Comparison of ENCODE assay signal across 9 mouse cellular contexts in the genomic region with DNA sequence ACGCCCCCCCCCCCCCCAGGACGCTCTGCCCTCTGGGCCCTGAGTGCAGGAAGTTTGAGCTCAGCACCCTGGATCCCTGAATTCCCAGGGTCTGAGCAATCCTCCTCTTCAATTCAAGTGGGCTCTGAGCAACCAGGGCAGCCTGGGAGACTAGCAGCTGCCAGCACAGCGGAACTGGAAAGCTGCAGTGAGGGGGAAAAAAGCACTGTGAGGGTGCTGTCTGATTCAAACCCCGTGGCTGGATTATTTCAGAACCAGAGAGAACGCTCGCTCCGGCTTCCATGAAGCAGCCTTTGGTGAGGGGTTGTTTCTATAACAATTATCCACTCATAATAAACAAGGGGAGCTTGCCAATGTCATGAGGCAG.
A peak's percentile ranks its signal among the peaks of the same experiment; 100 is the strongest.
DNase-seq lines count a peak whose midpoint lies in the region; ATAC-seq and TF ChIP-seq lines count a peak whose summit lies in the region.
"Had no signal": no experiment of that assay in that cellular context is flagged by ENCODE, and none has a peak within 500 bp of the region (broad histone marks: within the 10 kb centered on the region; RNA-seq: fewer than 3 reads in every experiment).

No protein-coding gene starts in this region.

- H3K4me3 ChIP-seq in hindbrain, embryonic 16.5 days (ENCODE audit: low read length), result no peak overlapping the region
- no peak overlapping the region for H3K4me3 ChIP-seq in hindbrain, embryonic 14.5 days (replicated peaks; ENCODE audit: low read length)
- H3K4me3 ChIP-seq in hindbrain, postnatal 0 days (ENCODE audit: low read length), result no peak overlapping the region
- H3K4me3 ChIP-seq in stomach, embryonic 15.5 days (replicated peaks), result no peak overlapping the region

- WGBS in hindbrain, embryonic 16.5 days, result 31% methylated on average over 7 of the region's 7 CpGs
- WGBS in hindbrain, embryonic 14.5 days, result 29% methylated on average over 7 of the region's 7 CpGs
- 17% methylated on average over 7 of the region's 7 CpGs for WGBS in hindbrain, postnatal 0 days
- 19% methylated on average over 7 of the region's 7 CpGs for WGBS in stomach, embryonic 15.5 days

- H3K9me3 ChIP-seq in hindbrain, embryonic 16.5 days (ENCODE audit: control insufficient read depth, low read length), result no peaks in the 10 kb centered on the region
- no peaks in the 10 kb centered on the region for H3K9me3 ChIP-seq in hindbrain, embryonic 14.5 days (ENCODE audit: control insufficient read depth, low read length)
- no peaks in the 10 kb centered on the region for H3K9me3 ChIP-seq in hindbrain, postnatal 0 days (ENCODE audit: low read length)
- no peaks in the 10 kb centered on the region for H3K9me3 ChIP-seq in stomach, embryonic 15.5 days

- ATAC-seq in hindbrain, embryonic 16.5 days, result peak; percentile 16; the same call in 1 of the 2 replicates
- no peak for ATAC-seq in hindbrain, embryonic 14.5 days (ENCODE audit: low FRiP score)
- no peak for ATAC-seq in hindbrain, postnatal 0 days
- ATAC-seq in stomach, embryonic 15.5 days (ENCODE audit: insufficient read depth, low FRiP score, low read depth), result no peak

- no peak overlapping the region for H3K9ac ChIP-seq in hindbrain, embryonic 16.5 days (ENCODE audit: low read depth, low read length)
- H3K9ac ChIP-seq in hindbrain, embryonic 14.5 days, result no peak overlapping the region
- H3K9ac ChIP-seq in hindbrain, postnatal 0 days (replicated peaks; ENCODE audit: low read length), result 0 out of 2 replicates have a peak overlapping the region, but pooled peaks have one; percentile 1
- no peak overlapping the region for H3K9ac ChIP-seq in stomach, embryonic 15.5 days

- no peak overlapping the region for H3K4me2 ChIP-seq in hindbrain, embryonic 16.5 days (ENCODE audit: low read length)
- no peak overlapping the region for H3K4me2 ChIP-seq in hindbrain, embryonic 14.5 days (replicated peaks)
- no peak overlapping the region for H3K4me2 ChIP-seq in hindbrain, postnatal 0 days (ENCODE audit: low read depth, low read length)
- no peak overlapping the region for H3K4me2 ChIP-seq in stomach, embryonic 15.5 days

- H3K27me3 ChIP-seq in hindbrain, embryonic 16.5 days (replicated peaks; ENCODE audit: control insufficient read depth, insufficient read depth, low read length), result no peaks in the 10 kb centered on the region
- no peaks in the 10 kb centered on the region for H3K27me3 ChIP-seq in hindbrain, embryonic 14.5 days (ENCODE audit: control insufficient read depth, insufficient read depth, low read length)
- H3K27me3 ChIP-seq in hindbrain, postnatal 0 days (ENCODE audit: insufficient read depth, low read length), result no peaks in the 10 kb centered on the region
- no peaks in the 10 kb centered on the region for H3K27me3 ChIP-seq in stomach, embryonic 15.5 days (replicated peaks)

- H3K27ac ChIP-seq in hindbrain, embryonic 16.5 days (ENCODE audit: low read depth, low read length), result peak overlapping the region; percentile 44; the same call in 1 of the 2 replicates
- H3K27ac ChIP-seq in hindbrain, embryonic 14.5 days, result no peak overlapping the region
- H3K27ac ChIP-seq in hindbrain, postnatal 0 days, result peak overlapping the region; percentile 32; the same call in 1 of the 2 replicates
- peak overlapping the region; percentile 21; the same call in 1 of the 2 replicates for H3K27ac ChIP-seq in stomach, embryonic 15.5 days
- H3K27ac ChIP-seq: kidney, postnatal 0 days; macrophage had no signal

- no peak for TF ChIP-seq CTCF in hindbrain, postnatal 0 days (IDR thresholded peaks at IDR 0.05; ENCODE audit: low read depth)

- H3K4me1 ChIP-seq in hindbrain, embryonic 16.5 days (ENCODE audit: control insufficient read depth, insufficient read depth, low read depth, low read length), result peaks cover 40% of the 10 kb centered on the region
- H3K4me1 ChIP-seq in hindbrain, embryonic 14.5 days (replicated peaks; ENCODE audit: control insufficient read depth, insufficient read depth, low read length), result peaks cover 40% of the 10 kb centered on the region
- H3K4me1 ChIP-seq in hindbrain, postnatal 0 days (ENCODE audit: insufficient read depth, low read length), result peaks cover 33% of the 10 kb centered on the region
- peaks cover 25% of the 10 kb centered on the region for H3K4me1 ChIP-seq in stomach, embryonic 15.5 days

- DNase-seq in hindbrain, embryonic 14.5 days (ENCODE audit: low spot score), result no peak
- peak; percentile 30 for DNase-seq in retina, postnatal 1 day
- DNase-seq in retina, embryonic 14.5 days (ENCODE audit: low spot score), result no peak
- no peak for DNase-seq in hindbrain, postnatal 0 days (ENCODE audit: low spot score)
- no peak for DNase-seq in ovary, postnatal 14 days (ENCODE audit: low spot score)

- no peaks in the 10 kb centered on the region for H3K36me3 ChIP-seq in hindbrain, embryonic 16.5 days (ENCODE audit: control insufficient read depth, insufficient read depth, low read length)
- no peaks in the 10 kb centered on the region for H3K36me3 ChIP-seq in hindbrain, embryonic 14.5 days (replicated peaks; ENCODE audit: control insufficient read depth, insufficient read depth)
- no peaks in the 10 kb centered on the region for H3K36me3 ChIP-seq in hindbrain, postnatal 0 days (ENCODE audit: insufficient read depth, low read length)
- H3K36me3 ChIP-seq in stomach, embryonic 15.5 days, result no peaks in the 10 kb centered on the region
